Mouse (Mus musculus): Measurements from ENCODE around the gene Fam187b. TPM values are rescaled to one million over a fixed set of nuclear protein-coding genes. Genes with fewer than 3 reads are reported as not detected.

Fam187b gene
- total RNA-seq, 2 experiments from 2014 or later, result not detected

Other genes with a start within 250 kb of the Fam187b start
- 100 to 1,000 TPM; 119 to 130 TPM for gene Tmem147, start 244.2 kb upstream of the Fam187b start, total RNA-seq (2021)
- not detected for gene Gapdhs, start 230.1 kb upstream of the Fam187b start, total RNA-seq (2021)
- gene Sbsn, start 222.3 kb upstream of the Fam187b start, total RNA-seq (2021), result 1 to 10 TPM; 5.7 to 7.0 TPM
- 1 to 10 TPM; 4.0 to 5.0 TPM for gene Dmkn, start 210.0 kb upstream of the Fam187b start, total RNA-seq (2021)
- not detected for gene Krtdap, start 185.9 kb upstream of the Fam187b start, total RNA-seq (2021)
- gene Ffar2, start 150.0 kb upstream of the Fam187b start, total RNA-seq (2021), result not detected
- gene Ffar3, start 117.6 kb upstream of the Fam187b start, total RNA-seq (2021), result not detected
- gene Ffar1, start 112.2 kb upstream of the Fam187b start, total RNA-seq (2021), result not detected
- gene Cd22, start 93.4 kb upstream of the Fam187b start, total RNA-seq (2021), result not detected
- gene Mag, start 58.9 kb upstream of the Fam187b start, total RNA-seq (2021), result 100 to 1,000 TPM; 152 to 176 TPM
- not detected for gene Hamp2, start 49.1 kb upstream of the Fam187b start, total RNA-seq (2021)
- gene Hamp, start 29.8 kb upstream of the Fam187b start, total RNA-seq (2021), result not detected
- 100 to 1,000 TPM; 139 to 144 TPM for gene Usf2, start 17.0 kb upstream of the Fam187b start, total RNA-seq (2021)
- 1 to 10 TPM; 8.8 to 9.9 TPM for gene Lsr, start 326 bp upstream of the Fam187b start, total RNA-seq (2021)
- gene Fxyd5, start 68.7 kb downstream of the Fam187b start, total RNA-seq (2021), result 10 to 100 TPM; 22.6 to 27.8 TPM
- gene Fxyd7, start 77.7 kb downstream of the Fam187b start, total RNA-seq (2021), result 100 to 1,000 TPM; 185 to 232 TPM
- gene Fxyd1, start 83.4 kb downstream of the Fam187b start, total RNA-seq (2021), result 10 to 100 TPM; 79.9 to 81.6 TPM
- gene Lgi4, start 85.6 kb downstream of the Fam187b start, total RNA-seq (2021), result 10 to 100 TPM; 24.2 to 24.9 TPM
- not detected for gene Fxyd3, start 102.9 kb downstream of the Fam187b start, total RNA-seq (2021)
- gene Hpn, start 141.5 kb downstream of the Fam187b start, total RNA-seq (2021), result 1 to 10 TPM; 3.0 to 4.2 TPM
- 100 to 1,000 TPM; 616 to 649 TPM for gene Scn1b, start 153.2 kb downstream of the Fam187b start, total RNA-seq (2021)
- 100 to 1,000 TPM; 108 to 110 TPM for gene Gramd1a, start 182.1 kb downstream of the Fam187b start, total RNA-seq (2021)